Mouse (Mus musculus) olfactory bulb, adult 2 months (tissue): ENCODE results near the gene Ctu2. TPM values are rescaled to one million over a fixed set of nuclear protein-coding genes. Genes with fewer than 3 reads are reported as not detected.

Experiments used
- H3K27ac ChIP-seq: fragments of 200-500 bp; 2 replicates; pipeline ENCODE4 v1.5.1; 2012; ENCODE audit warnings: low read depth, low read length; ENCODE audit not compliant: insufficient read depth
- H3K4me1 ChIP-seq: fragments of 200-500 bp; 2 replicates; pipeline ENCODE4 v1.6.1; 2012; ENCODE audit warnings: low read length; ENCODE audit not compliant: control insufficient read depth, insufficient read depth
- H3K4me3 ChIP-seq: fragments of 200-500 bp; 2 replicates; pipeline ENCODE4 v1.5.1; 2012; ENCODE audit warnings: mild to moderate bottlenecking, low read depth, low read length, moderate library complexity; ENCODE audit not compliant: insufficient read depth
- CTCF ChIP-seq: fragments of 200-500 bp; IDR thresholded peaks from 2 replicates; pipeline ENCODE4 v1.5.1; 2012; ENCODE audit warnings: low read depth, mild to moderate bottlenecking, low read length, moderate library complexity; ENCODE audit not compliant: insufficient read depth
- POLR2A ChIP-seq: fragments of 200-500 bp; IDR thresholded peaks from 2 replicates; pipeline ENCODE4 v1.6.1; 2012; ENCODE audit warnings: mild to moderate bottlenecking, low read depth, low read length, moderate library complexity; ENCODE audit not compliant: insufficient read depth
- WGBS: fragments of 180-500 bp; shearing (Covaris S2); methylation state at CpG from one replicate; pipeline ENCODE4 v1.1.7; 2018; 5-methylcytosine and 5-hydroxymethylcytosine counted together
- polyA plus RNA-seq: library from polyadenylated mRNA; stranded (reverse); fragments of >200 nt; gene quantifications from 2 replicates; pipeline ENCODE4 v1.2.4, GENCODE M21; 2012; ENCODE audit warnings: low replicate concordance; ENCODE audit not compliant: missing spikeins, insufficient read depth, insufficient read length

Ctu2 gene
- polyA plus RNA-seq, 1 experiment, result not detected

DNA sequence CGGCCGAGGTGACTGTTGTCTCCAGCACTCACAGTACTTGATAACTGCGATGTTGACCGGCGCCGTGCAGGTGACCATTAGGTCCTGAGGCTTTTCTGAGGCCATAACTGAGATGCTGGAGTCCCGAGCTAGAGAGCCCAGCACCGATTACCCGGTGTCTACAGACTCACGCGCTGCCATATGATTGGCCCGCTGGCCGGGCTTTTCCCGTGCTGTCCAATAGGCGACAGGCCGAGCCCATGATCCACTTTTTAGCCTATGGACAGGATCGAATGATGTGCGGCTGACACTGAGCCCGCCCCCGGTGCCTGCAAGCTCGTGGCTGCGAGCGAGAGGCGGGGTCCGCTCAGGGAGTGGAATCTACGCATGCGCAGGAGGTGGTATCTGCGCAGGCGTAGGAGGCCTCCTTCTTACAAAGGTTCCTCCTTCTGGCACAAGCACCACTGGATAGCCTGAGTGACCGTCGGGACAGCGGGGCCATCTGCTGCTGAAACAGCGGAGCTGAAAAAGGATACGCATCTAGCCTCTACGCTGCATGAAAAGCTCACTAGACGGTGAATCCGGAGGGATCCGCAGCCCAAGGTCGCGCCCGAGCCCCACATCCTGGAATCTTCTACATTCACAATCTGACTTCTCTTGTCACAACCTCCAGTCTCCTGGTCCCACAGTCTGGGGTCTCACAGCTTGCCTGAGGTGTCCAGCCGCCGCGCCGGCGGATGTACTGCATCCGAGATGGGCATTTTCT lies 32.5 kb upstream of the Ctu2 start, which contains the start of gene Mvd:
TSS of gene Mvd (minus strand) at position 161 of the 745 bp plus-strand sequence.
- WGBS, result under 1% methylated on average over 47 of the region's 47 CpGs
- TF ChIP-seq POLR2A (peak; percentile 93), CTCF (no peak)
- Histone ChIP-seq H3K27ac (peak within 1 kb of the TSS; percentile 85), H3K4me3 (peak within 1 kb of the TSS; percentile 78), H3K4me1 (peaks cover 9% of the 10 kb centered on the region)

- TF ChIP-seq CTCF (no peak), POLR2A (0 out of 2 replicates have a peak, but pooled peaks have one; percentile 21)
- WGBS, result under 1% methylated on average over 19 of the region's 19 CpGs
Observed at GRCm38 (mm10) chr8:122444058-122444748, 31.7 kb upstream of the Ctu2 start.

DNA sequence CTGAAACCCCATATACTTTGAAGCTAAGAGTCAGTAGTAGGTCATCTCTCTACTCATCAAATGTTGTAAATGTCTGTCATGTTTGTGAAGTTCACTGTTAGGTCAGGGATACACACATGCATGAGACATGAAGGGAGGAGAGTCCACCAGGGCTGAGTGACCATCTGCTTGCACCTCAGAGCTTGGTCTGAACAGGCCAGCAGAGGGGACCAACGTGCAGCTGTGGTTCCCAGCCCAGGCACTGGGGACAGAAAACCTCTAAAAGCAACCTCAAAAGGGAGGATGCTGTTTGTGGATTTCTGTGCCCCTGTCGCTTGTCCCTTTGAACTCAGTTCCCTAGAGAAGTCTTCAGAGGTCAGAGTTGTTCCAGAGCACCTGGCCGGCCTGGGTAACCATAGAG lies 30.7 kb upstream of the Ctu2 start:
- Histone ChIP-seq H3K4me3 (no peak overlapping the region), H3K4me1 (peaks cover 9% of the 10 kb centered on the region), H3K27ac (no peak overlapping the region)
- 64% methylated on average over 3 of the region's 3 CpGs for WGBS
- no peak for TF ChIP-seq CTCF
- no peak for TF ChIP-seq POLR2A

More at GRCm38 (mm10) chr8:122444058-122444748, 31.7 kb upstream of the Ctu2 start:
- peaks cover 9% of the 10 kb centered on the region for H3K4me1 ChIP-seq
- H3K4me3 ChIP-seq, result peak overlapping the region; percentile 68
- peak overlapping the region; percentile 85 for H3K27ac ChIP-seq

DNA sequence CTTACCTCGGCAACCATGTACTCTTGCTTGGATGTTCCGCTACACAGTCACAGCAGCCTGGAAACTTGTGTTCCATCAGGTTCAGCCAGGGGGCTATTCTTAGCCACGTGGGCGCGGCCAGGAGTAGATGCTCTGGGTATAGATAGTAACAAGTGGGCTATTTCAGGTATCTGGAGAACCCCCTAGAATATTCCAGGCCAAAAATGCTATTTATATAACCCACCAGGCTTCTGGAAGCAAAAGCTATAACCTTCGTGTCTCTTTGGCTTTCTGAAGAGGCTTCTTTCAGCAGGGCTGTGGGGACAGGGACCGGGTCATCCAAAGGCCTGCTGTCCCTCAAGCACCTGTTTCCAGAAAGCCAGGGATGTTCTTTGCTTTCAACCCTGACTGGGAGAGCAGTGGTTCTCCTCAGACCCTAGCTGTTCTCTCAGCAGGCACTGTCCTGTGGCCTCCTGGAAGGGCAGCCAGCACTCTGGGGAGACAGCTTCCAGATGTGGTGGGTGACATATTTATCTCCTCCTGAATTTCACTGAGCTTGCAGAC lies 24.7 kb upstream of the Ctu2 start:
- Histone ChIP-seq H3K27ac (no peak overlapping the region), H3K4me1 (no peaks in the 10 kb centered on the region), H3K4me3 (no peak overlapping the region)
- no peak for TF ChIP-seq CTCF
- TF ChIP-seq POLR2A, result no peak
- 74% methylated on average over 7 of the region's 7 CpGs for WGBS

GRCm38 (mm10) chr8:122452154-122452553 lies 23.8 kb upstream of the Ctu2 start:
- 89% methylated on average over 10 of the region's 10 CpGs for WGBS
- Histone ChIP-seq H3K4me1 (peaks cover 2% of the 10 kb centered on the region), H3K27ac (no peak overlapping the region), H3K4me3 (no peak overlapping the region)
- no peak for TF ChIP-seq CTCF

GRCm38 (mm10) chr8:122454409-122454808 lies 21.5 kb upstream of the Ctu2 start:
- Histone ChIP-seq H3K4me3 (no peak overlapping the region), H3K27ac (no peak overlapping the region), H3K4me1 (peaks cover 13% of the 10 kb centered on the region)
- TF ChIP-seq POLR2A, result no peak
- no peak for TF ChIP-seq CTCF
- 81% methylated on average over 6 of the region's 6 CpGs for WGBS

DNA sequence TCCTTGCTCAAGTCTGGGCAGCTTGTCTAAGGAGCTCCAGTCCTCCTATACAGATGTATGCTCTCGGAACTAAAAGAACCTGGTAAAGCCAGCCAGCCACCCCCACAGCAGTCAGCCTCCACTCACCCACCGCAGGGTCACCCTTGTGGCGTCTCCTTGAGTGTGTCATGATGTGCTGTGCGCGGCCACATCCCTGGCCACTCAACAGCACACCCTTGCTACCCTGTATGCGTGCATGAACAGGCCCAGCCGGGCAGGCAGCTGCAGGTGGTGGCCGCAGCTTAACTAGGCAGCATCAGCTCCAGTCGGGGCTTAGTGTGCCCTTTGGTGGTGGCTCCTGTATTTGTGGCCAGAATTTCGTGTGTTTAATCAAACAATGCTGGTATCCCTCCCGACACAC lies 18.8 kb upstream of the Ctu2 start:
- WGBS, result 72% methylated on average over 11 of the region's 11 CpGs
- Histone ChIP-seq H3K4me3 (no peak overlapping the region), H3K27ac (no peak overlapping the region), H3K4me1 (peaks cover 39% of the 10 kb centered on the region)
- TF ChIP-seq CTCF, result no peak
- TF ChIP-seq POLR2A, result no peak

DNA sequence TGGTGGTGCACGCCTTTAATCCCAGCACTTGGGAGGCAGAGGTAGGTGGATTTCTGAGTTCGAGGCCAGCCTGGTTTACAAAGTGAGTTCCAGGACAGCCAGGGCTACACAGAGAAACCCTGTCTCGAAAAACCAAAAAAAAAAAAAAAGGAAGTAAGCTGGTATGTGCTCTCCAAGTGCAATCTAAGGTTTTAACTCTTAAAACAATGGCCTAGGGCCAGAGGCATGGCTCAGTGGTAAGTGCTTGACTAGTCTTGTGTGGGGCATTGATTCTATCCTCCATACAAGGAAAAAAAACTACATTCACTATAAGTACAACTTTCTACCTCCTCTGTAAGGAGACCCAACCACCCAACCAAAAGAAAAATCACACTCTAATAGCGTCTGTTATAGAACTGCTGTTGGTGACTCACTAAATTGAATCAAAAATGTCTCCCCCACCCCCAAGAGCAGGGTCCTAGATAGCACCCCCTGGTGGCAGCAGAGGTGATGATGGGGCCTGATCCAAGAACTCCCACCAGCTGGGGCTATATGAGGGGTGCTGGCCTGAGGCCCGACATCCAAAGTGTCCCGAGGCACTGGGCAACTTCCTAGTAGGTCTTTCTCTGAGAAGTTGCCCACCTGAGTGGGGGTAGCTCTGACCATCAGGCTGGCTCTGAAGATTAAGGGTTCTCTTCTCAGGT lies 16.6 kb upstream of the Ctu2 start:
- TF ChIP-seq CTCF, result peak; percentile 32; the same call in 1 of the 2 replicates
- TF ChIP-seq POLR2A, result no peak
- no peak overlapping the region for H3K27ac ChIP-seq
- peaks cover 54% of the 10 kb centered on the region for H3K4me1 ChIP-seq
- WGBS, result 58% methylated on average over 6 of the region's 6 CpGs
- no peak overlapping the region for H3K4me3 ChIP-seq
